Mouse (Mus musculus) neural tube, embryonic 11.5 days (tissue): ENCODE results near the gene Ncam1. TPM values are rescaled to one million over a fixed set of nuclear protein-coding genes. Genes with fewer than 3 reads are reported as not detected.

Source experiments
- ATAC-seq: fragments of 200-750 bp; cut with Nextera tagmentation; 2 replicates; pipeline ENCODE4 v1.8.0; 2017; ENCODE audit warnings: moderate number of reproducible peaks, mild to moderate bottlenecking, moderate TSS enrichment, moderate library complexity; ENCODE audit not compliant: insufficient read depth, low FRiP score, low TSS enrichment
- DNase-seq: peaks from one replicate; pipeline ENCODE4 v3.0.0-alpha.2; 2015; ENCODE audit warnings: low spot score
- H3K27ac ChIP-seq: fragments of 300-500 bp; sonication (generic); 2 replicates; pipeline ENCODE4 v1.5.1; 2014; ENCODE audit warnings: low read depth, mild to moderate bottlenecking, low read length
- H3K27me3 ChIP-seq: fragments of 300-500 bp; sonication (generic); 2 replicates; pipeline ENCODE4 v1.6.1; 2014; ENCODE audit warnings: mild to moderate bottlenecking, low read length, mixed read lengths; ENCODE audit not compliant: control insufficient read depth, insufficient read depth
- H3K36me3 ChIP-seq: fragments of 300-500 bp; sonication (generic); 2 replicates; pipeline ENCODE4 v1.6.1; 2014; ENCODE audit warnings: mild to moderate bottlenecking, low read length, moderate library complexity, mixed read lengths; ENCODE audit not compliant: control insufficient read depth, insufficient read depth
- H3K4me1 ChIP-seq: fragments of 300-500 bp; sonication (generic); 2 replicates; pipeline ENCODE4 v1.6.1; 2014; ENCODE audit warnings: low read length, mixed read lengths; ENCODE audit not compliant: control insufficient read depth, insufficient read depth
- H3K4me2 ChIP-seq: fragments of 300-500 bp; sonication (generic); 2 replicates; pipeline ENCODE4 v1.6.1; 2014; ENCODE audit warnings: low read depth, mild to moderate bottlenecking, moderate library complexity
- H3K4me3 ChIP-seq: fragments of 300-500 bp; sonication (generic); 2 replicates; pipeline ENCODE4 v1.5.1; 2014; ENCODE audit warnings: low read depth, low read length
- H3K9ac ChIP-seq: fragments of 300-500 bp; sonication (generic); 2 replicates; pipeline ENCODE4 v1.6.1; 2014; ENCODE audit warnings: mild to moderate bottlenecking, low read length
- H3K9me3 ChIP-seq: fragments of 300-500 bp; sonication (generic); 2 replicates; pipeline ENCODE4 v1.6.1; 2016; ENCODE audit warnings: low read length; ENCODE audit not compliant: control insufficient read depth
- WGBS: fragments of 180-500 bp; shearing (Covaris S2); extraction: QIAGEN DNeasy Blood & Tissue Kit; methylation state at CpG from one replicate; pipeline ENCODE4 v1.1.7; 2014; 5-methylcytosine and 5-hydroxymethylcytosine counted together
- polyA plus RNA-seq: library from polyadenylated mRNA; unstranded; fragments of >200 nt; fragmentation: Nextera tagmentation; extraction: Ambion mirVana; gene quantifications from 2 replicates; pipeline ENCODE4 v1.2.1, GENCODE M21; 2014

Gene Ncam1
- polyA plus RNA-seq, 1 experiment from 2014 or later = 193 TPM

- no peaks in the 10 kb centered on the region; the same call in 1 of the 2 replicates for H3K36me3 ChIP-seq
- ATAC-seq = no peak
- DNase-seq = no peak
- no peaks in the 10 kb centered on the region for H3K4me1 ChIP-seq
- H3K9me3 ChIP-seq = no peaks in the 10 kb centered on the region
- H3K27ac ChIP-seq = no peak overlapping the region
- H3K27me3 ChIP-seq = no peaks in the 10 kb centered on the region
- H3K4me3 ChIP-seq = no peak overlapping the region
- H3K9ac ChIP-seq = no peak overlapping the region
- no peak overlapping the region for H3K4me2 ChIP-seq
Measured at GRCm38 (mm10) chr9:49715121-49715520, 83.6 kb downstream of the Ncam1 start.

- no peak overlapping the region for H3K9ac ChIP-seq
- WGBS = 79% methylated on average over 3 of the region's 3 CpGs
- H3K4me2 ChIP-seq = no peak overlapping the region
- no peaks in the 10 kb centered on the region; the same call in 1 of the 2 replicates for H3K36me3 ChIP-seq
- H3K27ac ChIP-seq = no peak overlapping the region
- no peaks in the 10 kb centered on the region for H3K4me1 ChIP-seq
- no peaks in the 10 kb centered on the region for H3K9me3 ChIP-seq
- H3K27me3 ChIP-seq = no peaks in the 10 kb centered on the region
- DNase-seq (no peak), ATAC-seq (no peak)
- no peak overlapping the region for H3K4me3 ChIP-seq
Measured at GRCm38 (mm10) chr9:49714091-49714490, 84.6 kb downstream of the Ncam1 start.

GRCm38 (mm10) chr9:49707646-49708045 lies 91.1 kb downstream of the Ncam1 start:
- Histone ChIP-seq H3K4me3 (no peak overlapping the region), H3K27ac (no peak overlapping the region), H3K9me3 (no peaks in the 10 kb centered on the region), H3K36me3 (no peaks in the 10 kb centered on the region; the same call in 1 of the 2 replicates), H3K4me1 (no peaks in the 10 kb centered on the region), H3K4me2 (no peak overlapping the region), H3K9ac (no peak overlapping the region), H3K27me3 (no peaks in the 10 kb centered on the region)
- DNase-seq = no peak
- ATAC-seq = no peak

GRCm38 (mm10) chr9:49704196-49704967 lies 94.3 kb downstream of the Ncam1 start:
- no peak overlapping the region for H3K4me2 ChIP-seq
- H3K4me1 ChIP-seq = no peaks in the 10 kb centered on the region
- 84% methylated on average over 9 of the region's 9 CpGs for WGBS
- H3K9ac ChIP-seq = no peak overlapping the region
- H3K27ac ChIP-seq = no peak overlapping the region
- no peak for DNase-seq
- H3K27me3 ChIP-seq = no peaks in the 10 kb centered on the region
- no peaks in the 10 kb centered on the region; the same call in 1 of the 2 replicates for H3K36me3 ChIP-seq
- no peak for ATAC-seq
- no peaks in the 10 kb centered on the region for H3K9me3 ChIP-seq
- H3K4me3 ChIP-seq = no peak overlapping the region

GRCm38 (mm10) chr9:49695371-49695770 lies 103.4 kb downstream of the Ncam1 start:
- H3K27me3 ChIP-seq = no peaks in the 10 kb centered on the region

GRCm38 (mm10) chr9:49692791-49693190 lies 105.9 kb downstream of the Ncam1 start:
- Histone ChIP-seq H3K36me3 (no peaks in the 10 kb centered on the region), H3K4me2 (no peak overlapping the region), H3K4me3 (no peak overlapping the region), H3K27ac (no peak overlapping the region), H3K9ac (no peak overlapping the region), H3K27me3 (no peaks in the 10 kb centered on the region), H3K4me1 (no peaks in the 10 kb centered on the region), H3K9me3 (no peaks in the 10 kb centered on the region)
- DNase-seq = no peak
- 89% methylated on average over 11 of the region's 11 CpGs for WGBS
- ATAC-seq = no peak

More at GRCm38 (mm10) chr9:49695371-49695770, 103.4 kb downstream of the Ncam1 start:
- 88% methylated on average over 7 of the region's 7 CpGs for WGBS
- no peak overlapping the region for H3K4me3 ChIP-seq
- no peaks in the 10 kb centered on the region for H3K4me1 ChIP-seq
- no peak overlapping the region for H3K4me2 ChIP-seq
- H3K9me3 ChIP-seq = no peaks in the 10 kb centered on the region
- DNase-seq (no peak), ATAC-seq (no peak)
- no peak overlapping the region for H3K27ac ChIP-seq
- H3K36me3 ChIP-seq = no peaks in the 10 kb centered on the region
- no peak overlapping the region for H3K9ac ChIP-seq

- H3K27me3 ChIP-seq = no peaks in the 10 kb centered on the region
- H3K4me2 ChIP-seq = no peak overlapping the region
- no peak for DNase-seq
- no peaks in the 10 kb centered on the region for H3K4me1 ChIP-seq
- no peak overlapping the region for H3K27ac ChIP-seq
- WGBS = 77% methylated on average over 2 of the region's 2 CpGs
- H3K9ac ChIP-seq = no peak overlapping the region
- no peaks in the 10 kb centered on the region for H3K9me3 ChIP-seq
- no peaks in the 10 kb centered on the region for H3K36me3 ChIP-seq
- ATAC-seq = no peak
- H3K4me3 ChIP-seq = no peak overlapping the region
Measured at GRCm38 (mm10) chr9:49691344-49691743, 107.4 kb downstream of the Ncam1 start.

GRCm38 (mm10) chr9:49683566-49684273 lies 115.0 kb downstream of the Ncam1 start:
- ATAC-seq (no peak), DNase-seq (no peak)
- Histone ChIP-seq H3K4me1 (no peaks in the 10 kb centered on the region; the same call in 1 of the 2 replicates), H3K4me3 (no peak overlapping the region), H3K9me3 (no peaks in the 10 kb centered on the region), H3K27me3 (no peaks in the 10 kb centered on the region), H3K27ac (no peak overlapping the region), H3K4me2 (no peak overlapping the region), H3K36me3 (no peaks in the 10 kb centered on the region), H3K9ac (no peak overlapping the region)
- 71% methylated on average over 8 of the region's 8 CpGs for WGBS
